Mouse (Mus musculus) liver, embryonic 11.5 days (tissue): Measurements from ENCODE around the gene Btbd9. TPM values are rescaled to one million over a fixed set of nuclear protein-coding genes. Genes with fewer than 3 reads are reported as not detected.

Experiments used
- ATAC-seq: fragments of 200-750 bp; cut with Nextera tagmentation; replicated peaks from 2 replicates; pipeline ENCODE4 v1.8.0; 2017; ENCODE audit warnings: moderate number of reproducible peaks, mild to moderate bottlenecking, moderate TSS enrichment, moderate library complexity; ENCODE audit not compliant: low FRiP score
- DNase-seq: peaks from one replicate; pipeline ENCODE4 v3.0.0-alpha.2; 2017; ENCODE audit warnings: low spot score
- H3K27ac ChIP-seq: fragments of 300-500 bp; sonication (generic); 2 replicates; pipeline ENCODE4 v1.5.1; 2014; ENCODE audit warnings: mild to moderate bottlenecking, low read depth, low read length, control low read depth
- H3K27me3 ChIP-seq: fragments of 300-500 bp; sonication (generic); replicated peaks from 2 replicates; pipeline ENCODE4 v1.6.1; 2014; ENCODE audit warnings: low read length, mixed read lengths; ENCODE audit not compliant: control insufficient read depth, insufficient read depth
- H3K36me3 ChIP-seq: fragments of 300-500 bp; sonication (generic); 2 replicates; pipeline ENCODE4 v1.6.1; 2014; ENCODE audit warnings: mild to moderate bottlenecking, low read length, moderate library complexity, mixed read lengths; ENCODE audit not compliant: control insufficient read depth, insufficient read depth
- H3K4me1 ChIP-seq: fragments of 300-500 bp; sonication (generic); replicated peaks from 2 replicates; pipeline ENCODE4 v1.6.1; 2014; ENCODE audit warnings: low read length, mixed read lengths; ENCODE audit not compliant: control insufficient read depth, insufficient read depth
- H3K4me2 ChIP-seq: fragments of 300-500 bp; sonication (generic); 2 replicates; pipeline ENCODE4 v1.6.1; 2014; ENCODE audit warnings: mild to moderate bottlenecking, control low read depth, moderate library complexity
- H3K4me3 ChIP-seq: fragments of 300-500 bp; sonication (generic); 2 replicates; pipeline ENCODE4 v1.5.1; 2014; ENCODE audit warnings: low read depth, low read length, control low read depth
- H3K9ac ChIP-seq: fragments of 300-500 bp; sonication (generic); 2 replicates; pipeline ENCODE4 v1.6.1; 2014; ENCODE audit warnings: low read depth, low read length, control low read depth
- H3K9me3 ChIP-seq: fragments of 300-500 bp; sonication (generic); 2 replicates; pipeline ENCODE4 v1.6.1; 2016; ENCODE audit warnings: low read length, inconsistent platforms, mixed read lengths; ENCODE audit not compliant: control insufficient read depth
- WGBS: fragments of 180-500 bp; shearing (Covaris S2); extraction: QIAGEN DNeasy Blood & Tissue Kit; methylation state at CpG from one replicate; pipeline ENCODE4 v1.1.7; 2014; 5-methylcytosine and 5-hydroxymethylcytosine counted together
- polyA plus RNA-seq: library from polyadenylated mRNA; unstranded; fragments of >200 nt; fragmentation: Nextera tagmentation; extraction: Ambion mirVana; gene quantifications from 2 replicates; pipeline ENCODE4 v1.2.1, GENCODE M21; 2014

Gene Btbd9
- polyA plus RNA-seq, 1 experiment from 2014 or later = 33.4 TPM

DNA sequence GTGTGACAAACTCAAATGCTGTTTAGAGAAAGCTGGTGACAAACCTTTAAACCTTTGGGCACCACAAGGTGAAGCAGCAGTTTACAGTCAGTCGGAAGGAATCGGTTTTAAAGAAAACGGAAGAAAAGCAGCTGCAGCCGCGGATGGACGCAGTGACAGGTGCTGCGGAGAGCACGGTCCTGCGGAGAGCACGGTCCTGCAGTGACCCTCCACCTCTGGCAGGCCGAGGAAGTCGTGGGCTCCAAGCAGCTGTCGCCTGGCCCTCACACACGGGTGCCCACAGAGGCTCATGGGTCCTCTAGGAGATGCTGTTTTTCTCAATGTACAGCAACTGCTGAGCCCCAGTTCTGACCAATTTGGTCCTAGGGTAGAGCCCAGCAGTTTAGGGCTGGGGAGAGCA, 354.6 kb downstream of the Btbd9 start:
- no peak for DNase-seq
- no peak overlapping the region for H3K4me3 ChIP-seq
- no peaks in the 10 kb centered on the region for H3K9me3 ChIP-seq
- H3K4me2 ChIP-seq = no peak overlapping the region
- no peak overlapping the region for H3K9ac ChIP-seq
- no peak for ATAC-seq
- no peak overlapping the region for H3K27ac ChIP-seq
- 84% methylated on average over 14 of the region's 14 CpGs for WGBS
- H3K27me3 ChIP-seq = no peaks in the 10 kb centered on the region
- H3K36me3 ChIP-seq = 0 out of 2 replicates have a peak, but pooled peaks cover 3% of the 10 kb centered on the region
- H3K4me1 ChIP-seq = peaks cover 2% of the 10 kb centered on the region; the same call in 1 of the 2 replicates

DNA sequence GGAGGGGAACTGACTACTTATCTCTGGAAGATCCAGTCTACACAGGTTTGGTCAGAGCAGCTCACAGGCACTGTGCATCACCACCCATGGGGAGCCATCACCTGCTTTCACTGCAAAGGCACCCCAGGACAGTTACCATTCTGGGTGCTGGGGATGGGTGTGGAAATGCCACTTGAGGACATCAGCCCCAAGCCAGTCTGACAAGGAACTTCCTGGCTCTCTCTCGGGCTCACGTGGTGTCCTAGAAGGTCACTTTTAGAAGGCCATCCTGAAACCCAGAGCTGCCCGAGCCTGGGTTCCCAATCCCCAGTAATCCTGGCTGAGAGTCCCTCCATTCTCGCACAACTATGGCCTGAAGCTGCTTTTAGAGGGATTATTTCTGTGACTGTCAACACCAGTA, 360.5 kb downstream of the Btbd9 start:
- no peak for ATAC-seq
- Histone ChIP-seq H3K9me3 (no peaks in the 10 kb centered on the region), H3K4me3 (no peak overlapping the region), H3K9ac (no peak overlapping the region), H3K4me2 (no peak overlapping the region), H3K27ac (no peak overlapping the region), H3K36me3 (peaks cover 5% of the 10 kb centered on the region; the same call in 1 of the 2 replicates), H3K4me1 (peaks cover 11% of the 10 kb centered on the region), H3K27me3 (no peaks in the 10 kb centered on the region)
- WGBS = 59% methylated on average over 4 of the region's 4 CpGs
- no peak for DNase-seq

DNA sequence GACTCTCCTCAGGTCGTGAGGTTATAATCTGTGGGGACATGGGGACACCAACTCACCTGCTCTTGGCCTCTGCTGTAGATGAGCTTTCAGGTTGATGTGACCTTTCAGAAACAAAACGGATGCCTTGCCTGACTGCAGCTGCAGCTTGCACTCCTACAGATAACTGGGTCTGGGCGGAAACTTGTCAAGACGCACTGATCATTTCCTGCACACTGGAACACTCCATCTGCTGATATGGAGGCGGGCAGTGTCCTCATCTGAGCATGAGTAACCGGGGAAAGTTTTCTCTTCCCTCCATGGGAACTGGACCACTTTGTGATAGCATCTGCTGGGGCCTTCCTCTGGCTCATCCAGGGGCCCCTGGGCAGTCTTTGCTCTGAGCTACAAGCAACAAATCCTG, 361.9 kb downstream of the Btbd9 start:
- Histone ChIP-seq H3K4me2 (no peak overlapping the region), H3K4me1 (peaks cover 11% of the 10 kb centered on the region), H3K4me3 (no peak overlapping the region), H3K27ac (no peak overlapping the region), H3K27me3 (no peaks in the 10 kb centered on the region), H3K36me3 (peaks cover 6% of the 10 kb centered on the region; the same call in 1 of the 2 replicates), H3K9me3 (no peaks in the 10 kb centered on the region), H3K9ac (no peak overlapping the region)
- no peak for ATAC-seq
- 31% methylated on average over 6 of the region's 6 CpGs for WGBS
- DNase-seq = no peak

DNA sequence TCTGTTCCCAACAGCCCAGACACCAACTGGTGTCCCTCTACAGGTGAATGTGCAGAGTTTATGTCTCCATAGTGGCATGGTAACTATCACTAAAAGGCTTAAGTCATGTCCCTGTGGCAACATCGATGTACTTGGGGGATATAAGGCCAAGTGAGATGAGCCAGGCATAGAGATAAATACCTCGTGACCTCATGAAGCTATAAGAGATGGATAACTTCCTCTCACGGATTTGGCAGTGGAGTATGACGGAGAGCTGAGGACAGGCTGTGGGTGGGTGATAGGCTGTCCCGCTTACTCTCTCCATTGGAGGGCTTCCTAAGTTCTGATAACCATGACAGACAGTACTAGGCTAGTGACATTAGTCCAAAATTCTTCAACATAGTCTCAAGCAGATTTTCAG, 362.9 kb downstream of the Btbd9 start:
- no peaks in the 10 kb centered on the region for H3K27me3 ChIP-seq
- H3K4me1 ChIP-seq = peaks cover 11% of the 10 kb centered on the region
- WGBS = 64% methylated on average over 5 of the region's 5 CpGs
- no peak overlapping the region for H3K27ac ChIP-seq
- H3K9me3 ChIP-seq = no peaks in the 10 kb centered on the region
- DNase-seq (no peak), ATAC-seq (no peak)
- H3K9ac ChIP-seq = no peak overlapping the region
- no peak overlapping the region for H3K4me3 ChIP-seq
- peaks cover 7% of the 10 kb centered on the region; the same call in 1 of the 2 replicates for H3K36me3 ChIP-seq
- no peak overlapping the region for H3K4me2 ChIP-seq

DNA sequence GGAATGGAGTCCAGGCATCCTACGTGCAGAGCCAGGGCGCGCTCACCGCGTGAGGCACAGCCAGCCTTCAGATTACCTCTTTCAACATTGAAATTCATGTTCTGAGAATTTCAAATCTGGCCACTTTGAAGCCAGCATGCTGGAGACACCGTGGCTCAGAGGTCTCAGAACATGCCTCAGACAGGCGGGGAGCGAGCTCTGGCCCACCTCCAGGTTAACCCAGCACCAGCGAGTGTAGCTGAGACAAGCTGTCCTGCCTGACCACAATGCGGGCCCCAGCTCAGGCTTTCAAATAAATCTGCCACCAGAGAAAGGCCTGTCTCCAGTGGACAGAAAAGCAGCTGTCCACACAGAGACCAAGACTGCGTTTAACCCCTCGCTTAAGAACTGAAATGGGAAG, 363.6 kb downstream of the Btbd9 start:
- peaks cover 7% of the 10 kb centered on the region; the same call in 1 of the 2 replicates for H3K36me3 ChIP-seq
- no peak for DNase-seq
- H3K9ac ChIP-seq = no peak overlapping the region
- no peak overlapping the region for H3K4me3 ChIP-seq
- 88% methylated on average over 12 of the region's 12 CpGs for WGBS
- no peak for ATAC-seq
- H3K4me1 ChIP-seq = peaks cover 11% of the 10 kb centered on the region
- no peaks in the 10 kb centered on the region for H3K27me3 ChIP-seq
- H3K27ac ChIP-seq = no peak overlapping the region
- H3K9me3 ChIP-seq = no peaks in the 10 kb centered on the region
- H3K4me2 ChIP-seq = no peak overlapping the region

DNA sequence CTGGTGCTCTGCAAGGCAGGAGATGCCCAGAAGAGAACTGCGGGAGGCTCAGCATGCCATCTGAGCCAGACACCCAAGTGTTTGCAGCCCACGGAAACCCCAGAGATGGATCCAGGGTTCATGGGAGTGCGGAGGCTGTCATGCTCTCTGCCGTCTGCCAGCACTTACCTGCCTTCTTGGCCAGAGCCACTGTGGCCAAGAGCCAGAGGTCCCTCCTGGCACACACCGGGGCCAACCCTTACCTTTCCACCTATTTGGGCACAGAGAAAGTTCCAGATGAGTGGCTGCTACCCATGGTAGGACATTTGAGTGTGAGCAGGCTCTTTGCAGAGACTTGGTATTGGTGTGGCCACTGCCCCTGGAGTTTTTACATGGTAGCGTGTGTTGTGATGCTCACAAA, 365.4 kb downstream of the Btbd9 start:
- DNase-seq (no peak), ATAC-seq (no peak)
- Histone ChIP-seq H3K27me3 (no peaks in the 10 kb centered on the region), H3K4me2 (no peak overlapping the region), H3K9ac (no peak overlapping the region), H3K36me3 (peaks cover 7% of the 10 kb centered on the region; the same call in 1 of the 2 replicates), H3K4me3 (no peak overlapping the region), H3K4me1 (peaks cover 11% of the 10 kb centered on the region), H3K27ac (no peak overlapping the region), H3K9me3 (no peaks in the 10 kb centered on the region)
- 90% methylated on average over 6 of the region's 6 CpGs for WGBS

DNA sequence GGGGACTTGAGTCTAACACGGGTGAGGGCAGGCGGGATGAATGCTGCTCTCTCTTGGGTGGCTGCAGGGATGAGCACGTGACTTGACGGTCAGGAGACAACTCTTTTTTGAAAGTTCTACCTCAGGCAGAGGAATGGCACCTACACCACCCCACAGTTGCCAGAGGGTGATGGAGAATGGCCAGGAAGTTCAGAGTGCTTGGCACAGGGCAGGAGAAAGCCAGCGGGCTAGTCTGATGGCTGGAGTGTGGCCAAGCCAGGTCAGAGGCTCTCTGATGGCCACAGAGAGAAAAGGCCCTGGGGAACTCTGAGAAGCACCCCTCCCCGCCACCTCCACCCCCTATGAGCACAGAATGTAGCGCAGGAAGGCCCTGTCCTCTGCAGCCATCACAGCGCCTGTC, 366.0 kb downstream of the Btbd9 start:
- no peaks in the 10 kb centered on the region for H3K27me3 ChIP-seq
- ATAC-seq = no peak
- no peak overlapping the region for H3K9ac ChIP-seq
- no peak overlapping the region for H3K4me2 ChIP-seq
- peaks cover 7% of the 10 kb centered on the region; the same call in 1 of the 2 replicates for H3K36me3 ChIP-seq
- no peak overlapping the region for H3K4me3 ChIP-seq
- WGBS = 90% methylated on average over 8 of the region's 8 CpGs
- H3K9me3 ChIP-seq = no peaks in the 10 kb centered on the region
- peaks cover 11% of the 10 kb centered on the region for H3K4me1 ChIP-seq
- DNase-seq = no peak
- H3K27ac ChIP-seq = no peak overlapping the region

DNA sequence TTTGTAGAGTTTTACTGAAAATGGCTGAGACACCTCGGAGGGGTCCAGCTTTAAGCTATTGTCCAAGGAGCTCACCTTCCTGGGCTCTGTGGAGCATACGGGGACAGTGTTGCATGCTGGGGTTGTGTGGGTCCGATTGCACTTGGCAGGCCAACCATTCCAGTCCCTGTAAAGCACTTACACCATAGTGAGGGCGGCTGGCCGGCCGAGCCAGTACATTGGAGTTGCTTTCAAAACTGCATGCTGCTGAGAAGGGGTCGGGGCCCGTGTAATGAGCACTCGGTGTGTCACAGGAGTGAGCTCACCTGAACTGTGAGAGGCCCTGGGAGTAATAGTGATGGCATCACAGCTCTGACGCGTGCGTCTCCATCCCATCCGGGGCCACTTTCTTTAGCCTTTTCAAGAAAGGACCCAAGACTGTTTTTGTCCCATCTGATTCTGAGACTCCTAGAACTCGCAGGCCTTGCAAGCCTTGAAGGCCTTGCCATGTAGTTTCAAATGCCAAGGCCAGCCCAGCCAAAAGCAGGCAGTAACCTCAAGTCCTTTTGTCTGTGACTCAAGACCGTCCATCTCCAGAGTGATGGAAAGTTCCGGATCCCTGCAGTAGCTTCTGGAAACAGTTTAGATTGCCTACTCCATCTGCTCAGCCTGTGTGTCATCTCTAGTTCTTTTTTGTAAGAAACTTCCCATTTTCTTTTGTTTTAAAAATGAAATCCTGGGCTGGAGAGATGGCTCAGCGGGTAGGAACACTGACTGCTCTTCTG, 371.0 kb downstream of the Btbd9 start:
- DNase-seq = no peak
- WGBS = 92% methylated on average over 17 of the region's 17 CpGs
- Histone ChIP-seq H3K4me1 (no peaks in the 10 kb centered on the region), H3K27me3 (no peaks in the 10 kb centered on the region), H3K9ac (no peak overlapping the region), H3K9me3 (no peaks in the 10 kb centered on the region), H3K4me3 (no peak overlapping the region), H3K27ac (no peak overlapping the region), H3K36me3 (peaks cover 5% of the 10 kb centered on the region; the same call in 1 of the 2 replicates), H3K4me2 (no peak overlapping the region)
- ATAC-seq = no peak

DNA sequence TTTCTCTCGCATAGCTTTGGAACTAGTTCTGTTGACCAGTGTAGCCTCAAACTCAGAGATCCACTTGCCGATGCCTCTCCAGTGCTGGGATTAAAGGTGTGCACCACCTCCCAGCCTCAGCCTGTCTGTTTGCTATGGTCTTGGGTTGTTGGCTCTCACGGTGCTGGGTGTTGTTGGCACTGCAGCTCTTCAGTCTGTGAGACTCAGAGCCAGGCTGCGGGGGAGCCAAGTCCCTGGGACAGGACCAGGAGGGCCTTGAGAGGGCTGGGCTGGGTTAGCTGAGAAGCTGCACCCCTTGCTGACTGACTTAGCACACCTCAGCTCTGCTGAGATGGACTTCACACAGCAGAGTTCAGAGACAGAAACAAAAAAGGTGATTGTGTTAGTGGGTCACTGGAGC, 376.0 kb downstream of the Btbd9 start:
- WGBS = 88% methylated on average over 4 of the region's 4 CpGs
- H3K27ac ChIP-seq = no peak overlapping the region
- H3K4me2 ChIP-seq = no peak overlapping the region
- H3K4me3 ChIP-seq = no peak overlapping the region
- H3K9ac ChIP-seq = no peak overlapping the region
- no peaks in the 10 kb centered on the region for H3K9me3 ChIP-seq
- DNase-seq = no peak
- H3K4me1 ChIP-seq = peaks cover 20% of the 10 kb centered on the region
- H3K36me3 ChIP-seq = no peaks in the 10 kb centered on the region
- no peaks in the 10 kb centered on the region for H3K27me3 ChIP-seq
- no peak for ATAC-seq
